Mouse (Mus musculus): ENCODE results near the gene Dpp3. TPM values are rescaled to one million over a fixed set of nuclear protein-coding genes. Genes with fewer than 3 reads are reported as not detected.

Dpp3 gene
- polyA plus RNA-seq (2014; fragmentation: Illumina TruSeq; extraction: RNeasy Lipid Tissue Mini Kit (QIAGEN cat#74804)), result 1.7 TPM

GRCm38 (mm10) chr19:4927904-4928531 lies at the start of gene Dpp3:
Dpp3 (minus strand) TSS chr19:4928287.

GRCm38 (mm10) chr19:4961928-4962601 lies 34.0 kb upstream of the Dpp3 start, which contains the start of gene Mrpl11:
Mrpl11 (plus strand) TSS chr19:4962147.

GRCm38 (mm10) chr19:4942551-4943252 lies 14.6 kb upstream of the Dpp3 start, which contains the start of gene Peli3:
Peli3 (minus strand) TSS chr19:4943127.

GRCm38 (mm10) chr19:4905979-4906794 lies 21.9 kb downstream of the Dpp3 start, which contains the start of gene Bbs1:
Bbs1 (minus strand) TSS chr19:4906628.

GRCm38 (mm10) chr19:4878405-4879323 lies 49.4 kb downstream of the Dpp3 start, which contains the start of gene Zdhhc24:
Zdhhc24 (plus strand) TSS chr19:4878668.

GRCm38 (mm10) chr19:4877785-4878184 lies 50.3 kb downstream of the Dpp3 start, which contains the start of gene Actn3:
Actn3 (minus strand) TSS chr19:4877909.

Other genes starting within 250 kb of the Dpp3 start
- gene Gm960, start 229.6 kb downstream of the Dpp3 start, polyA plus RNA-seq (2014; fragmentation: Illumina TruSeq; extraction: RNeasy Lipid Tissue Mini Kit (QIAGEN cat#74804)), result not detected
- not detected for gene Sptbn2, start 217.1 kb downstream of the Dpp3 start, polyA plus RNA-seq (2014; fragmentation: Illumina TruSeq; extraction: RNeasy Lipid Tissue Mini Kit (QIAGEN cat#74804))
- gene Rbm4b, start 171.8 kb downstream of the Dpp3 start, polyA plus RNA-seq (2014; fragmentation: Illumina TruSeq; extraction: RNeasy Lipid Tissue Mini Kit (QIAGEN cat#74804)), result 19.5 TPM
- 14.7 TPM for gene Rbm4, start 134.4 kb downstream of the Dpp3 start, polyA plus RNA-seq (2014; fragmentation: Illumina TruSeq; extraction: RNeasy Lipid Tissue Mini Kit (QIAGEN cat#74804))
- 1.7 TPM for gene Gm21992, start 116.7 kb downstream of the Dpp3 start, polyA plus RNA-seq (2014; fragmentation: Illumina TruSeq; extraction: RNeasy Lipid Tissue Mini Kit (QIAGEN cat#74804))
- 8.6 TPM for gene Rbm14, start 116.7 kb downstream of the Dpp3 start, polyA plus RNA-seq (2014; fragmentation: Illumina TruSeq; extraction: RNeasy Lipid Tissue Mini Kit (QIAGEN cat#74804))
- not detected for gene Ccs, start 89.0 kb downstream of the Dpp3 start, polyA plus RNA-seq (2014; fragmentation: Illumina TruSeq; extraction: RNeasy Lipid Tissue Mini Kit (QIAGEN cat#74804))
- 0.46 TPM for gene Ccdc87, start 88.9 kb downstream of the Dpp3 start, polyA plus RNA-seq (2014; fragmentation: Illumina TruSeq; extraction: RNeasy Lipid Tissue Mini Kit (QIAGEN cat#74804))
- 35.5 TPM for gene Ctsf, start 73.2 kb downstream of the Dpp3 start, polyA plus RNA-seq (2014; fragmentation: Illumina TruSeq; extraction: RNeasy Lipid Tissue Mini Kit (QIAGEN cat#74804))
- 0.20 TPM for gene Actn3, start 50.4 kb downstream of the Dpp3 start, polyA plus RNA-seq (2014; fragmentation: Illumina TruSeq; extraction: RNeasy Lipid Tissue Mini Kit (QIAGEN cat#74804))
- gene Zdhhc24, start 49.6 kb downstream of the Dpp3 start, polyA plus RNA-seq (2014; fragmentation: Illumina TruSeq; extraction: RNeasy Lipid Tissue Mini Kit (QIAGEN cat#74804)), result 19.7 TPM
- 5.8 TPM for gene Bbs1, start 21.7 kb downstream of the Dpp3 start, polyA plus RNA-seq (2014; fragmentation: Illumina TruSeq; extraction: RNeasy Lipid Tissue Mini Kit (QIAGEN cat#74804))
- gene Peli3, start 14.8 kb upstream of the Dpp3 start, polyA plus RNA-seq (2014; fragmentation: Illumina TruSeq; extraction: RNeasy Lipid Tissue Mini Kit (QIAGEN cat#74804)), result 1.8 TPM
- gene Mrpl11, start 33.9 kb upstream of the Dpp3 start, polyA plus RNA-seq (2014; fragmentation: Illumina TruSeq; extraction: RNeasy Lipid Tissue Mini Kit (QIAGEN cat#74804)), result 15.6 TPM
- not detected for gene Npas4, start 62.0 kb upstream of the Dpp3 start, polyA plus RNA-seq (2014; fragmentation: Illumina TruSeq; extraction: RNeasy Lipid Tissue Mini Kit (QIAGEN cat#74804))
- not detected for gene Slc29a2, start 95.6 kb upstream of the Dpp3 start, polyA plus RNA-seq (2014; fragmentation: Illumina TruSeq; extraction: RNeasy Lipid Tissue Mini Kit (QIAGEN cat#74804))
- 31.6 TPM for gene B4gat1, start 110.5 kb upstream of the Dpp3 start, polyA plus RNA-seq (2014; fragmentation: Illumina TruSeq; extraction: RNeasy Lipid Tissue Mini Kit (QIAGEN cat#74804))
- 0.34 TPM for gene AC124502.3, start 110.6 kb upstream of the Dpp3 start, polyA plus RNA-seq (2014; fragmentation: Illumina TruSeq; extraction: RNeasy Lipid Tissue Mini Kit (QIAGEN cat#74804))
- not detected for gene Brms1, start 113.1 kb upstream of the Dpp3 start, polyA plus RNA-seq (2014; fragmentation: Illumina TruSeq; extraction: RNeasy Lipid Tissue Mini Kit (QIAGEN cat#74804))
- 0.17 TPM for gene Rin1, start 122.2 kb upstream of the Dpp3 start, polyA plus RNA-seq (2014; fragmentation: Illumina TruSeq; extraction: RNeasy Lipid Tissue Mini Kit (QIAGEN cat#74804))
- gene Cd248, start 139.8 kb upstream of the Dpp3 start, polyA plus RNA-seq (2014; fragmentation: Illumina TruSeq; extraction: RNeasy Lipid Tissue Mini Kit (QIAGEN cat#74804)), result 0.17 TPM
- 0.37 TPM for gene Tmem151a, start 157.2 kb upstream of the Dpp3 start, polyA plus RNA-seq (2014; fragmentation: Illumina TruSeq; extraction: RNeasy Lipid Tissue Mini Kit (QIAGEN cat#74804))
- 18.2 TPM for gene Yif1a, start 160.3 kb upstream of the Dpp3 start, polyA plus RNA-seq (2014; fragmentation: Illumina TruSeq; extraction: RNeasy Lipid Tissue Mini Kit (QIAGEN cat#74804))
- gene Cnih2, start 170.2 kb upstream of the Dpp3 start, polyA plus RNA-seq (2014; fragmentation: Illumina TruSeq; extraction: RNeasy Lipid Tissue Mini Kit (QIAGEN cat#74804)), result not detected
- gene Rab1b, start 178.8 kb upstream of the Dpp3 start, polyA plus RNA-seq (2014; fragmentation: Illumina TruSeq; extraction: RNeasy Lipid Tissue Mini Kit (QIAGEN cat#74804)), result 1.1 TPM
- 3.9 TPM for gene Klc2, start 190.3 kb upstream of the Dpp3 start, polyA plus RNA-seq (2014; fragmentation: Illumina TruSeq; extraction: RNeasy Lipid Tissue Mini Kit (QIAGEN cat#74804))

Measured in ovary, adult 10 weeks (tissue).